Mouse (Mus musculus) kidney, adult 9 months (tissue): Measurements from ENCODE around the gene Tsks.

ENCODE experiments used
- DNase-seq: peaks from one replicate; pipeline ENCODE4 v3.0.0; 2022

Tsks gene

GRCm38 (mm10) chr7:44952611-44953306, 9.8 kb downstream of the Tsks start:
- DNase-seq, result peak; percentile 97

- no peak for DNase-seq
These were observed 10.6 kb downstream of the Tsks start for GRCm38 (mm10) chr7:44953561-44953960.

GRCm38 (mm10) chr7:44954091-44954885, 11.3 kb downstream of the Tsks start:
- no peak for DNase-seq

- DNase-seq, result no peak
These were observed 12.6 kb downstream of the Tsks start for GRCm38 (mm10) chr7:44955628-44956027.

GRCm38 (mm10) chr7:44956266-44956665, 13.3 kb downstream of the Tsks start:
- no peak for DNase-seq

GRCm38 (mm10) chr7:44957183-44957835, 14.3 kb downstream of the Tsks start:
- no peak for DNase-seq

- DNase-seq, result peak; percentile 66
These were observed 15.2 kb downstream of the Tsks start for GRCm38 (mm10) chr7:44958208-44958607.

GRCm38 (mm10) chr7:44959281-44959680, 16.3 kb downstream of the Tsks start:
- no peak for DNase-seq

GRCm38 (mm10) chr7:44959874-44960511, 17.0 kb downstream of the Tsks start:
- no peak for DNase-seq

- DNase-seq, result no peak
These were observed 17.5 kb downstream of the Tsks start for GRCm38 (mm10) chr7:44960512-44960910.

- no peak for DNase-seq
These were observed 19.3 kb downstream of the Tsks start for GRCm38 (mm10) chr7:44962337-44962736.

- DNase-seq, result no peak
These were observed 19.8 kb downstream of the Tsks start for GRCm38 (mm10) chr7:44962831-44963230.

GRCm38 (mm10) chr7:44964990-44965389, 22.0 kb downstream of the Tsks start:
- DNase-seq, result no peak

GRCm38 (mm10) chr7:44965975-44966374, 23.0 kb downstream of the Tsks start:
- DNase-seq, result no peak

- no peak for DNase-seq
These were observed 23.6 kb downstream of the Tsks start for GRCm38 (mm10) chr7:44966638-44967037.

- peak; percentile 91 for DNase-seq
These were observed 27.3 kb downstream of the Tsks start for GRCm38 (mm10) chr7:44970231-44970691.

GRCm38 (mm10) chr7:44971142-44971541, 28.1 kb downstream of the Tsks start:
- DNase-seq, result no peak

- no peak for DNase-seq
These were observed 30.6 kb downstream of the Tsks start for GRCm38 (mm10) chr7:44973415-44974130.

GRCm38 (mm10) chr7:44974383-44975116, 31.5 kb downstream of the Tsks start, which contains the start of gene Cpt1c:
Cpt1c (minus strand) TSS chr7:44974851.
- peak; percentile 73 for DNase-seq

GRCm38 (mm10) chr7:44975117-44975419, 32.1 kb downstream of the Tsks start:
- DNase-seq, result no peak

- DNase-seq, result no peak
These were observed 35.3 kb downstream of the Tsks start for GRCm38 (mm10) chr7:44978300-44978699.

GRCm38 (mm10) chr7:44981539-44981938, 38.5 kb downstream of the Tsks start:
- no peak for DNase-seq
